Mouse (Mus musculus): ENCODE data around the gene Car9. TPM values are rescaled to one million over a fixed set of nuclear protein-coding genes. Genes with fewer than 3 reads are reported as not detected.

Car9 gene
- total and polyA plus RNA-seq, 2 experiments from 2014 or later, result 0.05 to 1.1 TPM

DNA sequence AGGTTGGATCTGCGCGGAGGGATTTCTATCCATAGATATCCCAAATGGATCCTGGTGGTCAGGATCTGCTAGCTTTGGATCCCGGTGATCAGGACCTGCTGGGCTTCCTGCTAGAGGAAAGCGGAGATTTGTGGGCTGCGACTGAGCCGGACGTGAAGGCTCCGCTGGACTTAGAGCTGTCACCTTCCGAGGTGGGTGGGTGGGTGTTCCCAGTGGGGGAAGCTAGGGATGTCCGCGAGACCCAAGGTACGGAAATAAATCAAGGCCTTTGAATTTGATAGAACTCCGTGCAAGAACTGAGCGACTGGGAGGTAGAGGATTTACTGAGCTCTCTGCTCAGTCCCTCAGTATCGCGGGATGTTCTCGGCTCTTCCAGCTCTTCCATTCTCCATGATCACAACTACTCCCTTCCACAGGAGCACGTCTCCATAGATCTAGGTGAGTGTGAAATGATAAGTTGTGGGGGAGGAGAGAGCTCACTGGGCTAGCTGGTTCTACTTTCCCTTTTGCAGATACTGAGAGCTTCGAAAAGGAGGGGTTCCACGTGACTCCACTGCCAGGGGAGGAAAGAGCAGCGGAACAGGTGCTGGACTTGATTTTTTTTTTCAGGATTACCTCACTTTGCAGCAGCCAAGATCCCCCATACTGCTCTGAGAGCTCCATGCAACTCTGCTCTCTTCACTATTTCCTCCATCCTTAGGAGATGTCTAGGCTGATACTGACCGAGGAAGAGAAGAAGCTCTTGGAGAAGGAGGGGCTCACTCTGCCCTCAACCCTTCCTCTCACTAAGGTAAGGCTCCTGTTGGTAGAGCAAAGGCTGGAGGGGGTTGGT is 56.2 kb downstream of the Car9 start:
- peak overlapping the region; percentile 92 for H3K4me3 ChIP-seq (ENCODE audit: low read depth, low read length)
- H3K27ac ChIP-seq (ENCODE audit: low read depth, low read length), result peak overlapping the region; percentile 93
- no peak for TF ChIP-seq CTCF (IDR thresholded peaks at IDR 0.05)
- DNase-seq (ENCODE audit: low spot score) (peak; percentile 16), ATAC-seq (ENCODE audit: low FRiP score) (peak; percentile 18; the same call in 1 of the 2 replicates)
- no peaks in the 10 kb centered on the region for H3K9me3 ChIP-seq (ENCODE audit: low read length)
- H3K4me1 ChIP-seq (ENCODE audit: insufficient read depth, low read length), result peaks cover 23% of the 10 kb centered on the region
- WGBS, result 6% methylated on average over 22 of the region's 22 CpGs
- H3K36me3 ChIP-seq (ENCODE audit: insufficient read depth, low read length), result peaks cover 38% of the 10 kb centered on the region
- H3K27me3 ChIP-seq (ENCODE audit: insufficient read depth, low read length), result no peaks in the 10 kb centered on the region
- peak overlapping the region; percentile 86 for H3K4me2 ChIP-seq (ENCODE audit: low read depth, low read length, poor library complexity, severe bottlenecking)
- peak overlapping the region; percentile 87 for H3K9ac ChIP-seq (replicated peaks; ENCODE audit: low read length, poor library complexity, severe bottlenecking)

Other genes starting within 250 kb of the Car9 start
- 0.44 and 0.47 TPM in 2 replicates for gene Atp8b5, start 239.8 kb upstream of the Car9 start, total RNA-seq (2014; rRNA removed)
- gene Atp8b5, start 239.8 kb upstream of the Car9 start, polyA plus RNA-seq (2015; fragmentation: Nextera tagmentation; extraction: Ambion mirVana), result 0.17 and 0.54 TPM in 2 replicates
- gene Rusc2, start 125.0 kb upstream of the Car9 start, total RNA-seq (2014; rRNA removed), result 156 and 200 TPM in 2 replicates
- 77.7 and 78.9 TPM in 2 replicates for gene Rusc2, start 125.0 kb upstream of the Car9 start, polyA plus RNA-seq (2015; fragmentation: Nextera tagmentation; extraction: Ambion mirVana)
- 1.7 and 2.8 TPM in 2 replicates for gene Fam166b, start 77.8 kb upstream of the Car9 start, total RNA-seq (2014; rRNA removed)
- gene Fam166b, start 77.8 kb upstream of the Car9 start, polyA plus RNA-seq (2015; fragmentation: Nextera tagmentation; extraction: Ambion mirVana), result 1.6 and 2.2 TPM in 2 replicates
- gene Tesk1, start 65.0 kb upstream of the Car9 start, total RNA-seq (2014; rRNA removed), result 141 and 184 TPM in 2 replicates
- 17.2 and 18.9 TPM in 2 replicates for gene Tesk1, start 65.0 kb upstream of the Car9 start, polyA plus RNA-seq (2015; fragmentation: Nextera tagmentation; extraction: Ambion mirVana)
- not detected in 2 replicates for gene Cd72, start 52.3 kb upstream of the Car9 start, total RNA-seq (2014; rRNA removed)
- 5.2 and 5.4 TPM in 2 replicates for gene Cd72, start 52.3 kb upstream of the Car9 start, polyA plus RNA-seq (2015; fragmentation: Nextera tagmentation; extraction: Ambion mirVana)
- not detected in 2 replicates for gene Sit1, start 23.2 kb upstream of the Car9 start, total RNA-seq (2014; rRNA removed)
- gene Sit1, start 23.2 kb upstream of the Car9 start, polyA plus RNA-seq (2015; fragmentation: Nextera tagmentation; extraction: Ambion mirVana), result not detected in 2 replicates
- 74.0 and 77.4 TPM in 2 replicates for gene Ccdc107, start 14.1 kb upstream of the Car9 start, total RNA-seq (2014; rRNA removed)
- gene Ccdc107, start 14.1 kb upstream of the Car9 start, polyA plus RNA-seq (2015; fragmentation: Nextera tagmentation; extraction: Ambion mirVana), result 107 and 120 TPM in 2 replicates
- 1.3 and 16.1 TPM in 2 replicates for gene Arhgef39, start 7.3 kb upstream of the Car9 start, total RNA-seq (2014; rRNA removed)
- 2.3 and 2.8 TPM in 2 replicates for gene Arhgef39, start 7.3 kb upstream of the Car9 start, polyA plus RNA-seq (2015; fragmentation: Nextera tagmentation; extraction: Ambion mirVana)
- 1.5 and 3.1 TPM in 2 replicates for gene Tpm2, start 16.8 kb downstream of the Car9 start, total RNA-seq (2014; rRNA removed)
- 6.2 and 6.6 TPM in 2 replicates for gene Tpm2, start 16.8 kb downstream of the Car9 start, polyA plus RNA-seq (2015; fragmentation: Nextera tagmentation; extraction: Ambion mirVana)
- 45.4 and 50.4 TPM in 2 replicates for gene Creb3, start 55.4 kb downstream of the Car9 start, total RNA-seq (2014; rRNA removed)
- gene Creb3, start 55.4 kb downstream of the Car9 start, polyA plus RNA-seq (2015; fragmentation: Nextera tagmentation; extraction: Ambion mirVana), result 85.2 and 91.2 TPM in 2 replicates
- gene Tln1, start 55.7 kb downstream of the Car9 start, total RNA-seq (2014; rRNA removed), result 41.3 and 44.4 TPM in 2 replicates
- gene Tln1, start 55.7 kb downstream of the Car9 start, polyA plus RNA-seq (2015; fragmentation: Nextera tagmentation; extraction: Ambion mirVana), result 72.4 and 75.7 TPM in 2 replicates
- gene Rgp1, start 71.7 kb downstream of the Car9 start, total RNA-seq (2014; rRNA removed), result 20.6 and 22.6 TPM in 2 replicates
- gene Rgp1, start 71.7 kb downstream of the Car9 start, polyA plus RNA-seq (2015; fragmentation: Nextera tagmentation; extraction: Ambion mirVana), result 12.3 and 12.4 TPM in 2 replicates
- gene Gba2, start 71.9 kb downstream of the Car9 start, total RNA-seq (2014; rRNA removed), result 29.3 and 56.4 TPM in 2 replicates
- 47.5 and 50.6 TPM in 2 replicates for gene Gba2, start 71.9 kb downstream of the Car9 start, polyA plus RNA-seq (2015; fragmentation: Nextera tagmentation; extraction: Ambion mirVana)
- gene Msmp, start 77.5 kb downstream of the Car9 start, total RNA-seq (2014; rRNA removed), result not detected in 2 replicates
- gene Msmp, start 77.5 kb downstream of the Car9 start, polyA plus RNA-seq (2015; fragmentation: Nextera tagmentation; extraction: Ambion mirVana), result 1.4 and 2.5 TPM in 2 replicates
- gene Npr2, start 125.0 kb downstream of the Car9 start, total RNA-seq (2014; rRNA removed), result 28.2 and 30.5 TPM in 2 replicates
- 8.1 and 8.6 TPM in 2 replicates for gene Npr2, start 125.0 kb downstream of the Car9 start, polyA plus RNA-seq (2015; fragmentation: Nextera tagmentation; extraction: Ambion mirVana)
- 9.3 and 10.2 TPM in 2 replicates for gene Spag8, start 146.6 kb downstream of the Car9 start, total RNA-seq (2014; rRNA removed)
- 7.3 and 8.5 TPM in 2 replicates for gene Spag8, start 146.6 kb downstream of the Car9 start, polyA plus RNA-seq (2015; fragmentation: Nextera tagmentation; extraction: Ambion mirVana)
- 51.6 and 60.7 TPM in 2 replicates for gene Hint2, start 149.5 kb downstream of the Car9 start, total RNA-seq (2014; rRNA removed)
- 80.1 and 83.1 TPM in 2 replicates for gene Hint2, start 149.5 kb downstream of the Car9 start, polyA plus RNA-seq (2015; fragmentation: Nextera tagmentation; extraction: Ambion mirVana)
- 28.7 and 30.0 TPM in 2 replicates for gene Tmem8b, start 162.0 kb downstream of the Car9 start, total RNA-seq (2014; rRNA removed)
- 9.3 and 13.7 TPM in 2 replicates for gene Tmem8b, start 162.0 kb downstream of the Car9 start, polyA plus RNA-seq (2015; fragmentation: Nextera tagmentation; extraction: Ambion mirVana)
- 0.09 TPM in 1 of 2 replicates, not detected in the other for gene Fam221b, start 162.2 kb downstream of the Car9 start, total RNA-seq (2014; rRNA removed)
- 1.4 and 1.5 TPM in 2 replicates for gene Fam221b, start 162.2 kb downstream of the Car9 start, polyA plus RNA-seq (2015; fragmentation: Nextera tagmentation; extraction: Ambion mirVana)
- 0.09 TPM in 1 of 2 replicates, not detected in the other for gene Olfr70, start 193.8 kb downstream of the Car9 start, total RNA-seq (2014; rRNA removed)
- gene Olfr70, start 193.8 kb downstream of the Car9 start, polyA plus RNA-seq (2015; fragmentation: Nextera tagmentation; extraction: Ambion mirVana), result not detected in 2 replicates
- not detected in 2 replicates for gene Olfr71, start 203.3 kb downstream of the Car9 start, total RNA-seq (2014; rRNA removed)
- gene Olfr71, start 203.3 kb downstream of the Car9 start, polyA plus RNA-seq (2015; fragmentation: Nextera tagmentation; extraction: Ambion mirVana), result not detected in 2 replicates
- gene Hrct1, start 220.2 kb downstream of the Car9 start, total RNA-seq (2014; rRNA removed), result 1.1 TPM in 2 replicates
- gene Hrct1, start 220.2 kb downstream of the Car9 start, polyA plus RNA-seq (2015; fragmentation: Nextera tagmentation; extraction: Ambion mirVana), result 0.72 and 1.1 TPM in 2 replicates
- gene Spaar, start 223.1 kb downstream of the Car9 start, total RNA-seq (2014; rRNA removed), result not detected in 2 replicates
- 0.07 and 0.28 TPM in 2 replicates for gene Spaar, start 223.1 kb downstream of the Car9 start, polyA plus RNA-seq (2015; fragmentation: Nextera tagmentation; extraction: Ambion mirVana)

Data from midbrain, postnatal 0 days (tissue).